Mouse (Mus musculus): Measurements from ENCODE around the gene Amigo3.

DNA sequence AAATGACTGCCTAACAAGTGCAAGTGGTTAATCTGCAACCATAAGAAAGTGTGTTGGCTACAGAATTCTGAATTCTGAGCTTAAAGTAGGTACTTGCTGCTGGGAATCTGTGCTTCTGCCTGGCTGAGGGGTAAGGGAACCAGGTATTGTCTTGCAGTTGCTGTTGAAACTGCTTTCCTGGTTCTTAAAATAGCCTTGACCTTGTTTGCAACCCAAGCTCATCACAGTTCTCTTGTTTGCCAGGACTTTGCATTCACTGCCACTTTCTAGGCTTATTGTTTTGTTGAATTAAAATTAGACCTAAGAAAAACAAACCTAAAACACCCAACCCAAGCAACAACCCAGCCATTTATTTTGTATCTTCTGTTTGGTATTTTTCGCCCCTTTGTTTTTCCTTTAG lies 32.2 kb upstream of the Amigo3 start:
- TF ChIP-seq POLR2A (IDR thresholded peaks at IDR 0.05; ENCODE audit: low read depth, low read length): no peak
- no peak for TF ChIP-seq CTCF (IDR thresholded peaks at IDR 0.05; ENCODE audit: borderline replicate concordance, insufficient read depth, low read length)

All from embryonic fibroblast, embryonic 13.5 days (primary cell).